Mouse (Mus musculus) midbrain, embryonic 13.5 days (tissue): Measurements from ENCODE around the gene Axin1. TPM values are rescaled to one million over a fixed set of nuclear protein-coding genes. Genes with fewer than 3 reads are reported as not detected.
A peak's percentile ranks its signal among the peaks of the same experiment; 100 is the strongest.

ENCODE experiments used
- ATAC-seq: fragments of 200-750 bp; cut with Nextera tagmentation; 2 replicates; pipeline ENCODE4 v1.8.0; 2017; ENCODE audit warnings: mild to moderate bottlenecking, moderate TSS enrichment, moderate library complexity
- H3K27ac ChIP-seq: fragments of 300-500 bp; sonication (generic); 2 replicates; pipeline ENCODE4 v1.5.1; 2015; ENCODE audit warnings: inconsistent platforms, mild to moderate bottlenecking, moderate library complexity
- H3K27me3 ChIP-seq: fragments of 300-500 bp; sonication (generic); 2 replicates; pipeline ENCODE4 v1.6.1; 2015; ENCODE audit warnings: mild to moderate bottlenecking, inconsistent platforms
- H3K36me3 ChIP-seq: fragments of 300-500 bp; sonication (generic); 2 replicates; pipeline ENCODE4 v1.6.1; 2015; ENCODE audit warnings: mild to moderate bottlenecking, inconsistent platforms
- H3K4me1 ChIP-seq: fragments of 300-500 bp; sonication (generic); replicated peaks from 2 replicates; pipeline ENCODE4 v1.6.1; 2015; ENCODE audit warnings: inconsistent platforms
- H3K4me2 ChIP-seq: fragments of 300-500 bp; sonication (generic); replicated peaks from 2 replicates; pipeline ENCODE4 v1.6.1; 2015; ENCODE audit warnings: moderate library complexity, mild to moderate bottlenecking, inconsistent platforms
- H3K4me3 ChIP-seq: fragments of 300-500 bp; sonication (generic); replicated peaks from 2 replicates; pipeline ENCODE4 v1.5.1; 2015; ENCODE audit warnings: mild to moderate bottlenecking, inconsistent platforms
- H3K9ac ChIP-seq: fragments of 300-500 bp; sonication (generic); replicated peaks from 2 replicates; pipeline ENCODE4 v1.6.1; 2015; ENCODE audit warnings: mild to moderate bottlenecking, inconsistent platforms
- H3K9me3 ChIP-seq: fragments of 300-500 bp; sonication (generic); 2 replicates; pipeline ENCODE4 v1.6.1; 2016; ENCODE audit warnings: mild to moderate bottlenecking, inconsistent platforms
- WGBS: fragments of 180-500 bp; shearing (Covaris S2); methylation state at CpG from one replicate; pipeline ENCODE4 v1.1.7; 2015; 5-methylcytosine and 5-hydroxymethylcytosine counted together
- polyA plus RNA-seq: library from polyadenylated mRNA; unstranded; fragments of >200 nt; fragmentation: Nextera tagmentation; extraction: Ambion mirVana; gene quantifications from 2 replicates; pipeline ENCODE4 v1.2.1, GENCODE M21; 2015

The Axin1 gene
- polyA plus RNA-seq, 1 experiment from 2014 or later = 17.3 TPM

- H3K9me3 ChIP-seq = no peaks in the 10 kb centered on the region
- H3K9ac ChIP-seq = peak overlapping the region; percentile 73
- H3K4me1 ChIP-seq = peaks cover 28% of the 10 kb centered on the region
- H3K36me3 ChIP-seq = peaks cover 22% of the 10 kb centered on the region
- peak overlapping the region; percentile 59 for H3K4me3 ChIP-seq
- H3K27me3 ChIP-seq = peaks cover 72% of the 10 kb centered on the region
- WGBS = under 1% methylated on average over 89 of the region's 92 CpGs
- peak; percentile 84 for ATAC-seq
- H3K4me2 ChIP-seq = peak overlapping the region; percentile 93
- no peak overlapping the region for H3K27ac ChIP-seq
Observed at GRCm38 (mm10) chr17:26200831-26201705, 62.6 kb downstream of the Axin1 start.

DNA sequence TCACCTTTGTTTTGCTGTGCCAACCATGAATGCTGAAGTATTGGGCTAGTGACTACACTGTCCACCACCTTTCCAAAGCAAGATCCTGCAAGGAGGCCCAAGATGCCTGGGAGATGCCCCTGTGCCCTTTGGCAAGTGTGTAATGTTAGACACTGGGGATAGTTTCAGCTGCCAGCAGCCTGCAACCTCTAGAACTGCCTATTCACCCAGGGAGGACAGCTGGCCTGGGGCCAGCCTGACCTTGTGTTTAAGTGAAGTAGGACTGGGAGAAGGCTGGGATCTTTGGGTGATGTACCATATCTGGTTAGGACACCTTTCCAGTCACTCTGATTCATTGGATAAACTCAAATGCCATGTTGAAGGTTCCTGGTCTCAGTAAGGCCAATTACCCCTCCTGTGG, 63.5 kb downstream of the Axin1 start:
- Histone ChIP-seq H3K4me3 (peak overlapping the region; percentile 59; the same call in 1 of the 2 replicates), H3K9ac (no peak overlapping the region), H3K27me3 (peaks cover 72% of the 10 kb centered on the region), H3K9me3 (no peaks in the 10 kb centered on the region), H3K27ac (no peak overlapping the region), H3K4me2 (no peak overlapping the region), H3K4me1 (peaks cover 28% of the 10 kb centered on the region), H3K36me3 (peaks cover 13% of the 10 kb centered on the region)
- ATAC-seq = no peak

- no peak within 1 kb of the TSS for H3K27ac ChIP-seq
- H3K9me3 ChIP-seq = no peaks in the 10 kb centered on the region
- H3K36me3 ChIP-seq = peaks cover 6% of the 10 kb centered on the region
- no peak for ATAC-seq
- H3K4me3 ChIP-seq = peak within 1 kb of the TSS; percentile 59
- peak within 1 kb of the TSS; percentile 93 for H3K4me2 ChIP-seq
- H3K4me1 ChIP-seq = peaks cover 28% of the 10 kb centered on the region
- peak within 1 kb of the TSS; percentile 17 for H3K9ac ChIP-seq
- H3K27me3 ChIP-seq = peaks cover 72% of the 10 kb centered on the region
- 4% methylated on average over 22 of the region's 22 CpGs for WGBS
Observed at GRCm38 (mm10) chr17:26202737-26203136, 64.2 kb downstream of the Axin1 start, which contains the start of gene Rgs11. TSS of gene Rgs11 (plus strand) at chr17:26202951.

DNA sequence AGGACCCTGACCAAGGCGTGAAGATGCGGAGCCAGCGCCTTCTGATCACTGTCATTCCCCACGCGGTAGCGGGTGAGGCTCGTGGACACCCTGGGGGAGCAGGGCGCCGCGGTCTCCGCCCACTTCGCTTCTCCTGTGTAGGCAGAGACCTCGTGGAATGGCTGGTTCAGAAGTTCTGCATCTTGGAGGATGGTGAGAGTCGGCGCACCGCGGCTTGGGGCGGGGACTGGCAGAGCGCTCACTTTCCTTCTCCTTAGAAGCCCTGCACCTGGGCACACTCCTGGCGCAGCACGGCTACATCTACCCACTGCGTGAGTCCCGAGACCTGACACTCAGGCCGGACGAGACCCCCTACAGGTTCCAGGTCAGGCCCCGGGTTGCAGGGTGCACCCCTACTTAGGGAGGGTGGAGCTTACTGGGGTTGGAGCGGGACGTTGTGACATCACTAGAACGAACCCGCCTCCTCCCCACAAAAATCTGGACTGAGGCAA, 64.9 kb downstream of the Axin1 start:
- ATAC-seq = no peak
- 1% methylated on average over 30 of the region's 30 CpGs for WGBS

DNA sequence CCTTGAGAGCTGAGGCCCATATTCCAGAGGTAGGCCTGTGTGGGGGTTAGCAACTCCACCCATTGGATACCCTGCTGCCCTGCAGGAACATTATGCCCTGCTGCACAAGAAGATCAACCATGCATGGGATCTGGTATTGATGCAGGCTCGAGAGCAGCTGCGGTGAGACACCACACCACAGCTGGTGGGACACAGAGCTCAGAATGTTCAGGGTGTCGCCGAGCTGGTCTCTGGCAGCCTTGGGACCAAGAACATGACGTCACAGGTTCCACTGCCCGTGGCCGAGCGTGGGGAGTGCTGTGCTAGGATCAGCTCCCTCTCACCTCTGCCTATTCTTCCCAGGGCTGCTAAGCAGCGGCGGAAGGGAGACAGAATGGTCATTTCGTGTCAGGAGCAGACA, 66.3 kb downstream of the Axin1 start:
- Histone ChIP-seq H3K27me3 (peaks cover 60% of the 10 kb centered on the region), H3K36me3 (no peaks in the 10 kb centered on the region), H3K4me2 (no peak overlapping the region), H3K27ac (no peak overlapping the region), H3K4me1 (peaks cover 28% of the 10 kb centered on the region), H3K9ac (no peak overlapping the region; the same call in 1 of the 2 replicates), H3K9me3 (no peaks in the 10 kb centered on the region), H3K4me3 (no peak overlapping the region)
- no peak for ATAC-seq
- WGBS = 23% methylated on average over 11 of the region's 11 CpGs

More for the DNA sequence above, 64.9 kb downstream of the Axin1 start:
- Histone ChIP-seq H3K4me1 (peaks cover 28% of the 10 kb centered on the region), H3K36me3 (no peaks in the 10 kb centered on the region), H3K4me2 (peak overlapping the region; percentile 69), H3K9ac (peak overlapping the region; percentile 17), H3K4me3 (peak overlapping the region; percentile 42), H3K27ac (no peak overlapping the region), H3K9me3 (no peaks in the 10 kb centered on the region), H3K27me3 (peaks cover 72% of the 10 kb centered on the region)

DNA sequence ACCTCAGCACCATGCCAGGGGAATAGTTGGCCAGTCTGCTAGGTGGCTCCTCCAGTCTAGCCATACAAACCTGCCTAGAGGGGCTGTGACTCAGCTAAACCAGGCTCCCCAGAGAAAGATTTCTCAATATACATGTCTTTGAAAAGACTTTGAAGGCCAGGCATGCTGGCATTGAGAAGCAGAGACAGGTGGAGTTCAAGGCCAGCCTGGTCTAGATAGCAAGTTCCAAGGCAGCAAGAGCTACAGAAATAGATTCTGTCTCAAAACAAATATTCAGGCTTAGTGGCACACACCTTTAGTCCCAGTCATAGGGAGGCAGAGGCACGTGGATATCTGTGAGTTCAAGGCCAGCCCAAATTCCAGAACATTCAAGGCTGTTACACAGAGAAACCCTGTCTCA, 67.9 kb downstream of the Axin1 start:
- no peak for ATAC-seq
- H3K36me3 ChIP-seq = no peaks in the 10 kb centered on the region
- no peak overlapping the region for H3K4me3 ChIP-seq
- no peak overlapping the region for H3K9ac ChIP-seq
- H3K4me2 ChIP-seq = no peak overlapping the region
- no peak overlapping the region for H3K27ac ChIP-seq
- no peaks in the 10 kb centered on the region for H3K9me3 ChIP-seq
- H3K4me1 ChIP-seq = peaks cover 14% of the 10 kb centered on the region
- H3K27me3 ChIP-seq = peaks cover 43% of the 10 kb centered on the region
- WGBS = 47% methylated on average over 1 of the region's 1 CpGs

DNA sequence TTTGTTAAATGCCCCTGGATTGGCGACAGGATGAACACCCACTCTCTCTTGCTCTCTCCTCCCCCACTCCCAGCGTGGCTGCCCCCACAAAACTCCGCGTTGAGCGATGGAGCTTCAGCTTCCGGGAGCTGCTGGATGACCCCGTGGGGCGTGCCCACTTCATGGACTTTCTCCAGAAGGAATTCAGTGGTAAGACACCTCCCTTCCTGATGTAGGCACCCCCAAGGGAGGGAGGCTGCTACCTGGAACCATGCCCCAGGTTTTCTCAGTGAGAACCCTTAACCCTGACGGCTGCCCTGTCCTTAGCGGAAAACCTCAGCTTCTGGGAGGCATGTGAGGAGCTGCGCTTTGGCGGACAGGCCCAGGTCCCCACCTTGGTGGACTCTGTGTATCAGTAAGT, 69.2 kb downstream of the Axin1 start, which contains the start of gene Arhgdig:
Arhgdig (minus strand) TSS at position 101 of the 400 bp plus-strand sequence.
- no peak within 1 kb of the TSS for H3K4me2 ChIP-seq
- 87% methylated on average over 12 of the region's 12 CpGs for WGBS
- ATAC-seq = no peak
- no peak within 1 kb of the TSS for H3K4me3 ChIP-seq
- no peaks in the 10 kb centered on the region for H3K9me3 ChIP-seq
- H3K27me3 ChIP-seq = peaks cover 30% of the 10 kb centered on the region
- H3K27ac ChIP-seq = no peak within 1 kb of the TSS
- H3K36me3 ChIP-seq = peaks cover 3% of the 10 kb centered on the region; the same call in 1 of the 2 replicates
- H3K9ac ChIP-seq = no peak within 1 kb of the TSS
- peaks cover 10% of the 10 kb centered on the region for H3K4me1 ChIP-seq

- no peaks in the 10 kb centered on the region for H3K4me1 ChIP-seq
- no peaks in the 10 kb centered on the region for H3K9me3 ChIP-seq
- WGBS = 91% methylated on average over 7 of the region's 7 CpGs
- H3K36me3 ChIP-seq = peaks cover 38% of the 10 kb centered on the region
- no peak overlapping the region for H3K27ac ChIP-seq
- no peak overlapping the region for H3K4me3 ChIP-seq
- no peaks in the 10 kb centered on the region; the same call in 1 of the 2 replicates for H3K27me3 ChIP-seq
- no peak overlapping the region for H3K9ac ChIP-seq
- H3K4me2 ChIP-seq = no peak overlapping the region
- no peak for ATAC-seq
Observed at GRCm38 (mm10) chr17:26212241-26212640, 73.8 kb downstream of the Axin1 start.

- Histone ChIP-seq H3K4me3 (no peak overlapping the region), H3K36me3 (peaks cover 42% of the 10 kb centered on the region), H3K4me2 (no peak overlapping the region), H3K4me1 (no peaks in the 10 kb centered on the region), H3K9me3 (no peaks in the 10 kb centered on the region), H3K27ac (no peak overlapping the region), H3K9ac (no peak overlapping the region), H3K27me3 (no peaks in the 10 kb centered on the region)
- no peak for ATAC-seq
- WGBS = 86% methylated on average over 11 of the region's 11 CpGs
Observed at GRCm38 (mm10) chr17:26212681-26213080, 74.2 kb downstream of the Axin1 start.

DNA sequence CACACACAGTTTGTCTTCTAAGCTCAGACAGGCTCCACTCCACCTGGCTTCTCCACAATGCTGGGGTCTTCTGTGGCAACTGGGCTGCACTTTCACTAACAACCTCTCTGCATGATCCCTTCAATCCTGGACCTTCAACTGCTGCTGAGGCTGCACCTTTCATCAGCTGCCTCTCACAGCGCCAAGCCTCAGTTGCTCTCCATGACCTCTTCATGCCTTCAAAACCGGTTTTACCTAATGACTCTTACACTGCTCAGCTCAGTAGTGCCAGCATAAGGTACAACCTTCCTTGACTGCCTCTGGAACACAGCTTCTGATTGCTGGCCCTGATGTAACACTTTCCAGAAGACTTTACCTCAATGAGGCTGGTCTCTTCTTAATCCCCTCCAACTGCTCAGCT, 83.0 kb downstream of the Axin1 start:
- no peak overlapping the region for H3K4me3 ChIP-seq
- 76% methylated on average over 2 of the region's 2 CpGs for WGBS
- H3K27ac ChIP-seq = no peak overlapping the region
- H3K36me3 ChIP-seq = peaks cover 27% of the 10 kb centered on the region
- H3K9ac ChIP-seq = no peak overlapping the region
- no peaks in the 10 kb centered on the region for H3K4me1 ChIP-seq
- no peak for ATAC-seq
- no peaks in the 10 kb centered on the region for H3K27me3 ChIP-seq
- H3K4me2 ChIP-seq = no peak overlapping the region
- H3K9me3 ChIP-seq = no peaks in the 10 kb centered on the region

GRCm38 (mm10) chr17:26225150-26225549, 86.7 kb downstream of the Axin1 start:
- no peak for ATAC-seq
- Histone ChIP-seq H3K4me3 (no peak overlapping the region), H3K9ac (no peak overlapping the region), H3K4me2 (no peak overlapping the region), H3K9me3 (no peaks in the 10 kb centered on the region), H3K36me3 (0 out of 2 replicates have a peak, but pooled peaks cover 4% of the 10 kb centered on the region), H3K4me1 (no peaks in the 10 kb centered on the region), H3K27ac (no peak overlapping the region), H3K27me3 (no peaks in the 10 kb centered on the region)
- WGBS = 87% methylated on average over 12 of the region's 12 CpGs

GRCm38 (mm10) chr17:26229776-26230175, 91.3 kb downstream of the Axin1 start:
- H3K27ac ChIP-seq = no peak overlapping the region
- WGBS = 98% methylated on average over 5 of the region's 5 CpGs
- ATAC-seq = no peak
- no peak overlapping the region for H3K9ac ChIP-seq
- 0 out of 2 replicates have a peak, but pooled peaks cover 5% of the 10 kb centered on the region for H3K36me3 ChIP-seq
- H3K9me3 ChIP-seq = no peaks in the 10 kb centered on the region
- H3K4me2 ChIP-seq = no peak overlapping the region
- no peaks in the 10 kb centered on the region for H3K4me1 ChIP-seq
- H3K4me3 ChIP-seq = no peak overlapping the region
- no peaks in the 10 kb centered on the region for H3K27me3 ChIP-seq
